ENCODE assay signal across 21 mouse cellular contexts in genomic region chr17:86971036-86971435, GRCm38 (mm10). TPM values are rescaled to one million over a fixed set of nuclear protein-coding genes. Genes with fewer than 3 reads are reported as not detected.
A peak's percentile ranks its signal among the peaks of the same experiment; 100 is the strongest.
DNase-seq lines count a peak whose midpoint lies in the region; ATAC-seq and TF ChIP-seq lines count a peak whose summit lies in the region.
"Had no signal": no experiment of that assay in that cellular context is flagged by ENCODE, and none has a peak within 500 bp of the region (broad histone marks: within the 10 kb centered on the region; RNA-seq: fewer than 3 reads in every experiment).

No protein-coding gene starts in this region.

- WGBS in forebrain, embryonic 13.5 days, result 73% methylated on average over 5 of the region's 5 CpGs
- 77% methylated on average over 5 of the region's 5 CpGs for WGBS in forebrain, embryonic 11.5 days
- WGBS in midbrain, embryonic 10.5 days, result 90% methylated on average over 5 of the region's 5 CpGs
- WGBS in midbrain, embryonic 14.5 days, result 73% methylated on average over 5 of the region's 5 CpGs

- peaks cover 10% of the 10 kb centered on the region; the same call in 1 of the 2 replicates for H3K4me1 ChIP-seq in forebrain, embryonic 13.5 days
- H3K4me1 ChIP-seq in forebrain, embryonic 11.5 days (replicated peaks; ENCODE audit: control insufficient read depth, insufficient read depth, low read length), result no peaks in the 10 kb centered on the region
- peaks cover 11% of the 10 kb centered on the region for H3K4me1 ChIP-seq in midbrain, embryonic 10.5 days
- H3K4me1 ChIP-seq in midbrain, embryonic 14.5 days (ENCODE audit: control insufficient read depth, insufficient read depth, low read length), result no peaks in the 10 kb centered on the region

- 0 out of 2 replicates have a peak overlapping the region, but pooled peaks have one; percentile 26 for H3K9ac ChIP-seq in forebrain, embryonic 13.5 days
- no peak overlapping the region for H3K9ac ChIP-seq in forebrain, embryonic 11.5 days (ENCODE audit: low read length)
- H3K9ac ChIP-seq in midbrain, embryonic 14.5 days (replicated peaks; ENCODE audit: low read length), result no peak overlapping the region
- H3K9ac ChIP-seq: embryonic facial prominence, embryonic 12.5 days; liver, postnatal 0 days had no signal

- TF ChIP-seq CTCF in brain, embryonic 14.5 days (IDR thresholded peaks at IDR 0.05; ENCODE audit: borderline replicate concordance, extremely low read depth, insufficient read depth, insufficient read length), result no peak

- no peak overlapping the region for H3K27ac ChIP-seq in forebrain, embryonic 13.5 days
- H3K27ac ChIP-seq in forebrain, embryonic 11.5 days (ENCODE audit: low read depth, low read length), result no peak overlapping the region
- 0 out of 2 replicates have a peak overlapping the region, but pooled peaks have one; percentile 49 for H3K27ac ChIP-seq in midbrain, embryonic 10.5 days (replicated peaks)
- H3K27ac ChIP-seq in midbrain, embryonic 14.5 days (replicated peaks; ENCODE audit: low read depth, low read length), result no peak overlapping the region
- H3K27ac ChIP-seq: embryonic facial prominence, embryonic 12.5 days had no signal

- peaks cover 9% of the 10 kb centered on the region; the same call in 1 of the 2 replicates for H3K36me3 ChIP-seq in forebrain, embryonic 13.5 days (ENCODE audit: poor library complexity, severe bottlenecking)
- H3K36me3 ChIP-seq in forebrain, embryonic 11.5 days (ENCODE audit: control insufficient read depth, insufficient read depth, low read length), result no peaks in the 10 kb centered on the region
- H3K36me3 ChIP-seq in midbrain, embryonic 10.5 days, result peaks cover 66% of the 10 kb centered on the region
- H3K36me3 ChIP-seq in midbrain, embryonic 14.5 days (ENCODE audit: control insufficient read depth, insufficient read depth, low read length), result 0 out of 2 replicates have a peak, but pooled peaks cover 5% of the 10 kb centered on the region

- TF ChIP-seq POLR2A in brain, embryonic 14.5 days (IDR thresholded peaks at IDR 0.05; ENCODE audit: borderline replicate concordance, extremely low read depth, insufficient read depth, insufficient read length, poor library complexity, severe bottlenecking), result no peak

- H3K9me3 ChIP-seq in forebrain, embryonic 13.5 days (replicated peaks), result no peaks in the 10 kb centered on the region
- H3K9me3 ChIP-seq in forebrain, embryonic 11.5 days (ENCODE audit: control insufficient read depth, low read length), result no peaks in the 10 kb centered on the region
- no peaks in the 10 kb centered on the region for H3K9me3 ChIP-seq in midbrain, embryonic 10.5 days (replicated peaks)
- no peaks in the 10 kb centered on the region for H3K9me3 ChIP-seq in midbrain, embryonic 14.5 days (ENCODE audit: control insufficient read depth, low read length)
- H3K9me3 ChIP-seq: embryonic facial prominence, embryonic 12.5 days; megakaryocyte, embryonic 14.5 days had no signal

- no peak overlapping the region for H3K4me3 ChIP-seq in forebrain, embryonic 13.5 days
- H3K4me3 ChIP-seq in forebrain, embryonic 11.5 days (ENCODE audit: low read depth, low read length), result no peak overlapping the region
- H3K4me3 ChIP-seq in midbrain, embryonic 10.5 days, result no peak overlapping the region
- H3K4me3 ChIP-seq in midbrain, embryonic 14.5 days (replicated peaks; ENCODE audit: low read depth, low read length), result no peak overlapping the region
- H3K4me3 ChIP-seq: embryonic facial prominence, embryonic 12.5 days; erythroblast, embryonic 14.5 days; megakaryocyte, embryonic 14.5 days had no signal

- no peak for DNase-seq in forebrain, embryonic 11.5 days (ENCODE audit: low spot score)
- no peak for DNase-seq in midbrain, embryonic 10.5 days (ENCODE audit: low spot score)
- no peak for DNase-seq in midbrain, embryonic 14.5 days
- peak; percentile 41 for DNase-seq in brain, embryonic 14.5 days (ENCODE audit: low read depth)
- peak; percentile 8 for DNase-seq in naive thymus-derived CD4-positive, alpha-beta T cell, adult 2 months (ENCODE audit: low read depth)
- DNase-seq in cerebellum, adult 9-11 months, result no peak
- DNase-seq in MN1 (ENCODE audit: low spot score), result no peak
- DNase-seq: adrenal gland, postnatal 36 days; kidney, adult 11 months; liver, postnatal 0 days; lung, postnatal 10 days; retina, postnatal 1 day had no signal

- no peaks in the 10 kb centered on the region for H3K27me3 ChIP-seq in forebrain, embryonic 13.5 days
- H3K27me3 ChIP-seq in forebrain, embryonic 11.5 days (ENCODE audit: control insufficient read depth, insufficient read depth, low read length), result no peaks in the 10 kb centered on the region
- no peaks in the 10 kb centered on the region for H3K27me3 ChIP-seq in midbrain, embryonic 10.5 days (ENCODE audit: low read depth, poor library complexity, severe bottlenecking)
- no peaks in the 10 kb centered on the region for H3K27me3 ChIP-seq in midbrain, embryonic 14.5 days (ENCODE audit: control insufficient read depth, insufficient read depth, low read length)
- H3K27me3 ChIP-seq: CH12.LX; embryonic facial prominence, embryonic 12.5 days had no signal

- H3K4me2 ChIP-seq in forebrain, embryonic 13.5 days, result no peak overlapping the region
- H3K4me2 ChIP-seq in forebrain, embryonic 11.5 days (ENCODE audit: low read depth, low read length, severe bottlenecking), result no peak overlapping the region
- no peak overlapping the region for H3K4me2 ChIP-seq in midbrain, embryonic 14.5 days (ENCODE audit: low read length)
- H3K4me2 ChIP-seq: embryonic facial prominence, embryonic 12.5 days had no signal

- no peak for ATAC-seq in forebrain, embryonic 13.5 days
- no peak for ATAC-seq in forebrain, embryonic 11.5 days (replicated peaks; ENCODE audit: low FRiP score)
- no peak for ATAC-seq in midbrain, embryonic 14.5 days (ENCODE audit: low FRiP score, low TSS enrichment)
- ATAC-seq: liver, postnatal 0 days; midbrain, embryonic 16.5 days had no signal

RNA-seq across cellular contexts. Expression of gene Rhoq, which starts 8.2 kb away (rescaled TPM):
- 5.1 and 5.7 TPM in 2 replicates for polyA plus RNA-seq in forebrain, embryonic 13.5 days (2015; fragmentation: Nextera tagmentation; extraction: Ambion mirVana)
- 11.5 TPM in 2 replicates for polyA plus RNA-seq in forebrain, embryonic 11.5 days (2014; fragmentation: Nextera tagmentation; extraction: Ambion mirVana)
- 9.0 and 9.9 TPM in 2 replicates for polyA plus RNA-seq in midbrain, embryonic 10.5 days (2016; fragmentation: Nextera tagmentation; extraction: Ambion mirVana)
- 7.4 and 9.6 TPM in 2 replicates for polyA plus RNA-seq in midbrain, embryonic 14.5 days (2014; fragmentation: Nextera tagmentation; extraction: Ambion mirVana)
- polyA plus RNA-seq in brain, embryonic 14.5 days (2012; rRNA removed), result 15.6 and 19.3 TPM in 2 replicates

RNA-seq across cellular contexts. Expression of gene Atp6v1e2, which starts 23.3 kb away (rescaled TPM):
- not detected in 2 replicates for polyA plus RNA-seq in forebrain, embryonic 13.5 days (2015; fragmentation: Nextera tagmentation; extraction: Ambion mirVana)
- polyA plus RNA-seq in forebrain, embryonic 11.5 days (2014; fragmentation: Nextera tagmentation; extraction: Ambion mirVana), result not detected in 2 replicates
- polyA plus RNA-seq in midbrain, embryonic 10.5 days (2016; fragmentation: Nextera tagmentation; extraction: Ambion mirVana), result not detected in 2 replicates
- not detected in 2 replicates for polyA plus RNA-seq in midbrain, embryonic 14.5 days (2014; fragmentation: Nextera tagmentation; extraction: Ambion mirVana)
- polyA plus RNA-seq in brain, embryonic 14.5 days (2012; rRNA removed), result not detected in 2 replicates
- polyA plus RNA-seq: embryonic facial prominence, embryonic 12.5 days; erythroblast, embryonic 14.5 days; heart, embryonic 16.5 days; kidney, embryonic 16.5 days; liver, adult 2 months; liver, postnatal 0 days; midbrain, embryonic 16.5 days had no signal

RNA-seq across cellular contexts. Expression of gene Tmem247, which starts 53.9 kb away (rescaled TPM):
- polyA plus RNA-seq in forebrain, embryonic 13.5 days (2015; fragmentation: Nextera tagmentation; extraction: Ambion mirVana), result not detected in 2 replicates
- not detected in 2 replicates for polyA plus RNA-seq in forebrain, embryonic 11.5 days (2014; fragmentation: Nextera tagmentation; extraction: Ambion mirVana)
- not detected in 2 replicates for polyA plus RNA-seq in midbrain, embryonic 10.5 days (2016; fragmentation: Nextera tagmentation; extraction: Ambion mirVana)
- polyA plus RNA-seq in midbrain, embryonic 14.5 days (2014; fragmentation: Nextera tagmentation; extraction: Ambion mirVana), result not detected in 2 replicates
- not detected in 2 replicates for polyA plus RNA-seq in brain, embryonic 14.5 days (2012; rRNA removed)
- polyA plus RNA-seq: embryonic facial prominence, embryonic 12.5 days; erythroblast, embryonic 14.5 days; heart, embryonic 16.5 days; kidney, embryonic 16.5 days; liver, adult 2 months; liver, postnatal 0 days; midbrain, embryonic 16.5 days had no signal

RNA-seq across cellular contexts. Expression of gene Pigf, which starts 54.2 kb away (rescaled TPM):
- 38.7 and 40.5 TPM in 2 replicates for polyA plus RNA-seq in forebrain, embryonic 13.5 days (2015; fragmentation: Nextera tagmentation; extraction: Ambion mirVana)
- 38.6 and 43.8 TPM in 2 replicates for polyA plus RNA-seq in forebrain, embryonic 11.5 days (2014; fragmentation: Nextera tagmentation; extraction: Ambion mirVana)
- 50.0 and 52.2 TPM in 2 replicates for polyA plus RNA-seq in midbrain, embryonic 10.5 days (2016; fragmentation: Nextera tagmentation; extraction: Ambion mirVana)
- polyA plus RNA-seq in midbrain, embryonic 14.5 days (2014; fragmentation: Nextera tagmentation; extraction: Ambion mirVana), result 38.0 and 42.6 TPM in 2 replicates
- polyA plus RNA-seq in brain, embryonic 14.5 days (2012; rRNA removed), result 21.6 and 32.7 TPM in 2 replicates

RNA-seq across cellular contexts. Expression of gene Cript, which starts 54.3 kb away (rescaled TPM):
- polyA plus RNA-seq in forebrain, embryonic 13.5 days (2015; fragmentation: Nextera tagmentation; extraction: Ambion mirVana), result 226 and 247 TPM in 2 replicates
- 147 and 169 TPM in 2 replicates for polyA plus RNA-seq in forebrain, embryonic 11.5 days (2014; fragmentation: Nextera tagmentation; extraction: Ambion mirVana)
- polyA plus RNA-seq in midbrain, embryonic 10.5 days (2016; fragmentation: Nextera tagmentation; extraction: Ambion mirVana), result 161 and 172 TPM in 2 replicates
- polyA plus RNA-seq in midbrain, embryonic 14.5 days (2014; fragmentation: Nextera tagmentation; extraction: Ambion mirVana), result 246 and 249 TPM in 2 replicates
- 77.1 and 77.5 TPM in 2 replicates for polyA plus RNA-seq in brain, embryonic 14.5 days (2012; rRNA removed)

Comparison
In these comparisons a context has a peak if more than half of its experiments do, and no peak if none do; other contexts are left out.
1. DNase-seq: peak in brain, embryonic 14.5 days (single experiment) and naive thymus-derived CD4-positive, alpha-beta T cell, adult 2 months (single experiment); none in forebrain, embryonic 11.5 days (single experiment), midbrain, embryonic 10.5 days (single experiment), midbrain, embryonic 14.5 days (single experiment), cerebellum, adult 9-11 months (single experiment) and MN1 (single experiment).